Mouse (Mus musculus) ES-E14 (cell line): Measurements from ENCODE around the gene Gm28374.

ENCODE experiments used
- CHD2 ChIP-seq: IDR thresholded peaks from 2 replicates; pipeline ENCODE4 v1.6.1; 2014; ENCODE audit warnings: mild to moderate bottlenecking, low read depth, low read length, inconsistent platforms
- ZNF384 ChIP-seq: IDR thresholded peaks from 2 replicates; pipeline ENCODE4 v1.6.1; 2012; ENCODE audit warnings: low read depth, low read length, inconsistent platforms

GRCm38 (mm10) chr19:6052516-6052915 lies 29.5 kb downstream of the Gm28374 start:
- TF ChIP-seq ZNF384 (no peak), CHD2 (no peak)
